Mouse (Mus musculus) heart, embryonic 12.5 days (tissue): Measurements from ENCODE around the gene Tgfbr3. TPM values are rescaled to one million over a fixed set of nuclear protein-coding genes. Genes with fewer than 3 reads are reported as not detected.

ENCODE experiments used
- ATAC-seq: fragments of 200-750 bp; cut with Nextera tagmentation; 2 replicates; pipeline ENCODE4 v1.8.0; 2017; ENCODE audit warnings: moderate TSS enrichment, moderate library complexity; ENCODE audit not compliant: insufficient number of reproducible peaks, low FRiP score
- H3K27ac ChIP-seq: fragments of 300-500 bp; sonication (generic); 2 replicates; pipeline ENCODE4 v1.5.1; 2016; ENCODE audit warnings: mild to moderate bottlenecking, moderate library complexity; ENCODE audit not compliant: poor library complexity, severe bottlenecking
- H3K27me3 ChIP-seq: fragments of 300-500 bp; sonication (generic); replicated peaks from 2 replicates; pipeline ENCODE4 v1.6.1; 2016; ENCODE audit warnings: mild to moderate bottlenecking, moderate library complexity
- H3K36me3 ChIP-seq: fragments of 300-500 bp; sonication (generic); 2 replicates; pipeline ENCODE4 v1.6.1; 2016; ENCODE audit warnings: mild to moderate bottlenecking, moderate library complexity
- H3K4me1 ChIP-seq: fragments of 300-500 bp; sonication (generic); replicated peaks from 2 replicates; pipeline ENCODE4 v1.6.1; 2016; ENCODE audit warnings: mild to moderate bottlenecking
- H3K4me2 ChIP-seq: fragments of 300-500 bp; sonication (generic); 2 replicates; pipeline ENCODE4 v1.6.1; 2016; ENCODE audit warnings: mild to moderate bottlenecking, moderate library complexity
- H3K4me3 ChIP-seq: fragments of 300-500 bp; sonication (generic); 2 replicates; pipeline ENCODE4 v1.5.1; 2016; ENCODE audit warnings: mild to moderate bottlenecking
- H3K9ac ChIP-seq: fragments of 300-500 bp; sonication (generic); 2 replicates; pipeline ENCODE4 v1.6.1; 2016; ENCODE audit warnings: mild to moderate bottlenecking, moderate library complexity
- H3K9me3 ChIP-seq: fragments of 300-500 bp; sonication (generic); replicated peaks from 2 replicates; pipeline ENCODE4 v1.6.1; 2016; ENCODE audit warnings: mild to moderate bottlenecking, moderate library complexity
- WGBS: fragments of 180-500 bp; shearing (Covaris S2); methylation state at CpG from one replicate; pipeline ENCODE4 v1.1.7; 2016; 5-methylcytosine and 5-hydroxymethylcytosine counted together
- polyA plus RNA-seq: library from polyadenylated mRNA; unstranded; fragments of >200 nt; fragmentation: Nextera tagmentation; extraction: Ambion mirVana; gene quantifications from 2 replicates; pipeline ENCODE4 v1.2.1, GENCODE M21; 2016

Tgfbr3 gene
- polyA plus RNA-seq, 1 experiment from 2014 or later, result 38.1 TPM

DNA sequence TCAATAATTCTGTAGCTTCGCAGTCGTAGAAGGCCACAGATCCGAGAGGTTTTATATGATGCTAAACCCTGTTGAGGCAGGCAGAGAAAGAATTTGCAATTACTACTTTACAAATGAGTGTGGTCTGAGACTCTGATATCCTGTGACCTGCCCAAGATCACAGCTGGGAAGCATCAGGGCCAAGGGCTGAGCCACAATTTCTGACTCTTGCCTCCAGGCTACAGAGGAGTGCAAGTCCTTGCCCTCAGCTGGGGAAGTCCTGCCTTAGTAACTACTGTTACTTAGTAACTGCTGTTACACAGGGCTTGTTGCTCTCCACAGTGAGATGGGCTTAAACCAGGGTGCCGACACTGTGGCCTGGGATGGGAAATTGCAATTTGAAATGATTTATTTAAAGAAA lies 166.8 kb downstream of the Tgfbr3 start:
- WGBS, result 84% methylated on average over 4 of the region's 4 CpGs
- Histone ChIP-seq H3K4me1 (peaks cover 42% of the 10 kb centered on the region), H3K9ac (no peak overlapping the region), H3K36me3 (peaks cover 12% of the 10 kb centered on the region), H3K27me3 (no peaks in the 10 kb centered on the region), H3K4me3 (no peak overlapping the region), H3K9me3 (no peaks in the 10 kb centered on the region), H3K4me2 (no peak overlapping the region), H3K27ac (no peak overlapping the region)
- no peak for ATAC-seq

DNA sequence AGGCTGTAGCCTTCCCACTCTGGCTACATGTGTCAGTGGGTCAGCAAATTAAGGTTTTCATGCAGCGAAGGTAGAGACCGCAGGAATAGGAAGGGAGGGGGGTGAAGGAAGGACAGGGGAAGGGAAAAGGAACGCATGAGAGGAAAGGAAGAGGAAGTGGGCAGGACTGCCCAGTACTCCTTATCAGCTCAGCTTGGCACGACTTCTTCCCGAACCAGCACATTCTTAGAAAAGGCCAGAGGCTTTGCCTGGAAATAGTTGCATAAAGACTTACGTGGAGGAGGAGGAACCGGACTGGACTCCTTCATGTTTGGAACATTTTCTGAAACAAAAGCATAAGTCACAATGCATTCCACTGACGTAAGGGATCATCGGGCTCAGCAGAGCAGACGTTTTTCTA lies 168.3 kb downstream of the Tgfbr3 start:
- Histone ChIP-seq H3K36me3 (peaks cover 24% of the 10 kb centered on the region), H3K4me3 (no peak overlapping the region), H3K27ac (peak overlapping the region; percentile 67), H3K9me3 (no peaks in the 10 kb centered on the region), H3K27me3 (no peaks in the 10 kb centered on the region), H3K4me1 (peaks cover 40% of the 10 kb centered on the region), H3K9ac (no peak overlapping the region), H3K4me2 (no peak overlapping the region)
- no peak for ATAC-seq
- WGBS, result 54% methylated on average over 10 of the region's 10 CpGs

DNA sequence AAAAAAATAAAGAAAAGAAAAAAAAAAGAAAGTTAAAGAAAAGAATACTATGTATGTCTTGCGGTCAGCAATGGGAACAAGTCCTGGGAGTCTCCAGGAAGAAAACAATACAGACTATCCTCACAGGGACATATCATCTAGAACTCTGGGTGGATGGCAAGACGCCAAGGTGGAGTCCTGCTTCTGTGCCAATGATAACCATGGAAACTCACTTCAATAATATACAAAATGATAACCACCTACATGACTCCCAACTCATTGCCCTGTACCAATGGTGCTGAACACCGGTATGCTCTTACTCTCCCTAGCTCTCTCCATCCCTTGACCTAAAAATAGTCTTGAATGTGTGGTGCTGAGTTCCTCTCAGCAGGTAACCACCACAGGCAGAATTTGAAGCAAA lies 168.8 kb downstream of the Tgfbr3 start:
- H3K36me3 ChIP-seq, result peaks cover 28% of the 10 kb centered on the region
- peak; percentile 51; the same call in 1 of the 2 replicates for ATAC-seq
- peaks cover 37% of the 10 kb centered on the region for H3K4me1 ChIP-seq
- no peak overlapping the region for H3K9ac ChIP-seq
- H3K9me3 ChIP-seq, result no peaks in the 10 kb centered on the region
- no peak overlapping the region for H3K4me2 ChIP-seq
- no peak overlapping the region for H3K4me3 ChIP-seq
- no peaks in the 10 kb centered on the region for H3K27me3 ChIP-seq
- 60% methylated on average over 3 of the region's 3 CpGs for WGBS
- peak overlapping the region; percentile 67 for H3K27ac ChIP-seq

DNA sequence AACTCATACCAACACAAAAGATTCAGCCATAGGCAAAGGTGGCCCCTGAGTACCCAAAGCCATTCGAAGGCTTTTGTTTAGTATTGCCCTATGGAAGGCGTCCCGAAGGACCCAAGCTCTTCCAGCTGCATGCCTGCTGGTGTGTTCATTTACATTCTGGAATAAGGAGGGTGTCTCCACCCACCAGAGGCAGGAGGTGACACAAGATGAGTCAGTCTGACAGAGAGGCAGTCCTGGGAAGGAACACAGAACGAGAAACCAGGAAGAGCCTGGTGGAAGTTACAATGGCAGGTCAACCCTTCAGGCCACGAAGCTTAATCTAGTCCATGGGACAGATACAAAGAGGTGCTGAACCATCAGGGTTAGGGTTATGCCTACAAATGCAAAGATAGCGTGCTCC lies 169.5 kb downstream of the Tgfbr3 start:
- H3K27me3 ChIP-seq, result no peaks in the 10 kb centered on the region
- H3K27ac ChIP-seq, result peak overlapping the region; percentile 31
- H3K4me3 ChIP-seq, result no peak overlapping the region
- H3K4me1 ChIP-seq, result peaks cover 31% of the 10 kb centered on the region
- no peaks in the 10 kb centered on the region for H3K9me3 ChIP-seq
- H3K36me3 ChIP-seq, result peaks cover 32% of the 10 kb centered on the region
- WGBS, result 58% methylated on average over 6 of the region's 6 CpGs
- no peak overlapping the region for H3K4me2 ChIP-seq
- H3K9ac ChIP-seq, result no peak overlapping the region
- 0 out of 2 replicates have a peak, but pooled peaks have one; percentile 20 for ATAC-seq

DNA sequence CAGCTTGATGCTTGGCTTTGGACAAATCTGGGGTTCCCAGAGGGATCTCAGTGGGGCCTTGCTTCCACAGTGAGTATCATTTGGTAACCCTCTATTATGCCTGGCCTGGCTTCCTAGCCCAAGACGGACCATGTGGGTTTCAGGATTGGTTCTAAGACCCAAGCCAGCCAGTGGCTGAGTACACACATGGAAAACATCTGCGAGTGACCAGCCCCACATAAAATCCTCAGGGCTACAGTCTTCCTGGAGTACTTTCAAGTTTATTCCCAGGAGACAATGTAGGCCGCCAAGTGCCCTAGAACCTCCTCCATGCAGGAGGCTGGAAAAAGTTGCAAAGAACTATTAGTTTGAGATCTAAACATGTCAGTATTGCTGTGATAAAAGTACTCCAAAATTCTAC lies 172.6 kb downstream of the Tgfbr3 start:
- Histone ChIP-seq H3K27ac (no peak overlapping the region), H3K27me3 (no peaks in the 10 kb centered on the region), H3K4me3 (no peak overlapping the region), H3K9me3 (no peaks in the 10 kb centered on the region), H3K36me3 (peaks cover 28% of the 10 kb centered on the region), H3K4me2 (no peak overlapping the region), H3K9ac (no peak overlapping the region), H3K4me1 (peaks cover 26% of the 10 kb centered on the region)
- 78% methylated on average over 3 of the region's 3 CpGs for WGBS
- ATAC-seq, result no peak

DNA sequence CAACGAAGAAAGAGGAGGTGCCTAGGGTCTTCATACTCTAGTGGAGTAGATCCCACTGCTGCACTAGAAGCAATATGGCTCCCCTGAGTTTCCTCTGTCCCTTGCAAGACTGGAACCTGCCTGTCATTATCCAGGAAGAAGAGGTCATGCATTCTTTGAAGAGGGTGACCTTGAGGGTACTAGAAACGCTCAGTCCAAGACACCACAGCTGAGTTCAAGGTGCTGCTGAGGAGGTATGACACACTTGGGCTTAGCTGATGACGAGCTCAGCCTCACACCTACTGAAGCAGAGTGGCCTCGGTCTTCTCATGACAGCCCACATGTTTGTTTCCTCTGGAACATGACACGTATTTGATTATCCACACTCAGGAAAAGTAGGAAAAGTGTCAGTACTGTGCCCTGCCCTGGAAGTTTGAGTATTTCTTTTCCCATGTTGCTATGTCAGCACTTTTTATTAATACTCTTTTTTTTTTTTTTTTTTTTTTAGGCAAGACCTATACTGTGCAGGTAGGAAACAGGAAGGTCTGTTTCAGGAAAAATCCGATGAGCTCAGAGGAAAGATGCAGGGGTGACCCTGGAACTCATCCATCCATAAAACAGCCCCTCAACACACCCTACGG lies 176.7 kb downstream of the Tgfbr3 start:
- Histone ChIP-seq H3K4me2 (no peak overlapping the region), H3K4me3 (no peak overlapping the region), H3K36me3 (peaks cover 33% of the 10 kb centered on the region), H3K27ac (peak overlapping the region; percentile 59), H3K27me3 (0 out of 2 replicates have a peak, but pooled peaks cover 5% of the 10 kb centered on the region), H3K9me3 (no peaks in the 10 kb centered on the region), H3K4me1 (peaks cover 34% of the 10 kb centered on the region), H3K9ac (no peak overlapping the region)
- WGBS, result 59% methylated on average over 7 of the region's 7 CpGs
- ATAC-seq, result no peak

DNA sequence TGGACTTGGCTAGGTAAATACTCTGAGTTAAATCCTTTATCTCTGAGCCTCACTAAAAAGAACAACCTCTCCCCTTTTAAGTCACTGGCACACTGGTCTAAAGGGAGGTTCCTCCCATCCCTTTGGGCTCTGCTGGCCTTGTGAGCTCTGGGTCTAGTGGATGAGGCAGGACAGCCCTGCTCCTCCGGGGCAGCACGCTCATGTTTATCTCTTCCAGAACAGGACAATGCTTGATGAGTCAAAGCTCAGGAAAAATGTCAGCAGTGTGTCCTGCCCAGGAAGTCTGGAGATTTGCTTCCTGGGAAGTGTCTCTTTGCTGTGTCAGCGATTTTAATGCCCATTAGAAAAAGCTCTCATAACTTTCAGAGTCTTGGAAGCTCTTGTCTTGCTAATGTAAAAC lies 177.6 kb downstream of the Tgfbr3 start:
- Histone ChIP-seq H3K9me3 (no peaks in the 10 kb centered on the region), H3K4me1 (peaks cover 34% of the 10 kb centered on the region), H3K4me3 (no peak overlapping the region), H3K9ac (no peak overlapping the region), H3K27ac (peak overlapping the region; percentile 59), H3K36me3 (peaks cover 24% of the 10 kb centered on the region), H3K4me2 (no peak overlapping the region), H3K27me3 (0 out of 2 replicates have a peak, but pooled peaks cover 5% of the 10 kb centered on the region)
- 27% methylated on average over 3 of the region's 3 CpGs for WGBS
- ATAC-seq, result no peak

DNA sequence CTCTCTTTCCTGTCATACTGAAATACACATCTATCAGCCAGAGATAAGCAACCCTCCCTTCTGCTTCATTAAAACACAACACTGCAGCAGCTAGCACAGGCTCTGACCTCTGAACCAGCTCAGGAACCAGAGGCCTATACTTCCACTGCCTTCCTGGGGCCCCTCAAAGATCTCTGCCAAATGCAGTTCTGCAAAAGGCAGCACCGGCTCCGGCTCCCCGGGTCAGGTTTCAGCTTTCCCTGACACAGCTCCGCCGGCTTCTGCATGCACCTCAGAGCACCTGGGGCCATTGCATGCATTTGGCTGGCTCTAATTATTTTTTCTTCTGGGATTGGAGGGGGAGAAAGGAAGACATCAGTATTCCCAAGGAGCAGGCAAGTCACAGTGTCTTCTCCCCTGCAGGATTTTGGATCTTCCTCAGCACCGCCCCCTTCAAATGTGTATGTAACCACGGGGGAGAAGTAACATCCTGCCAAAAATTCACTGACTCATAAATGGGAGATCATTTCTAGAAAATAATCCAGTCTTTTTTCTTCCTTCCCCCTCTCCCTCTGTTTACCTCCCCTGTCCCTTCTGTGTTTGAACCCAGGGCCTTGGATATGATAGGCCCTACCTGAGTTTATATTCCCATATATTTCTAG lies 178.4 kb downstream of the Tgfbr3 start:
- WGBS, result 25% methylated on average over 7 of the region's 7 CpGs
- Histone ChIP-seq H3K9ac (no peak overlapping the region), H3K4me1 (peaks cover 34% of the 10 kb centered on the region), H3K27me3 (0 out of 2 replicates have a peak, but pooled peaks cover 5% of the 10 kb centered on the region), H3K4me2 (no peak overlapping the region), H3K9me3 (no peaks in the 10 kb centered on the region), H3K4me3 (no peak overlapping the region), H3K36me3 (peaks cover 17% of the 10 kb centered on the region), H3K27ac (peak overlapping the region; percentile 59)
- peak; percentile 65 for ATAC-seq

DNA sequence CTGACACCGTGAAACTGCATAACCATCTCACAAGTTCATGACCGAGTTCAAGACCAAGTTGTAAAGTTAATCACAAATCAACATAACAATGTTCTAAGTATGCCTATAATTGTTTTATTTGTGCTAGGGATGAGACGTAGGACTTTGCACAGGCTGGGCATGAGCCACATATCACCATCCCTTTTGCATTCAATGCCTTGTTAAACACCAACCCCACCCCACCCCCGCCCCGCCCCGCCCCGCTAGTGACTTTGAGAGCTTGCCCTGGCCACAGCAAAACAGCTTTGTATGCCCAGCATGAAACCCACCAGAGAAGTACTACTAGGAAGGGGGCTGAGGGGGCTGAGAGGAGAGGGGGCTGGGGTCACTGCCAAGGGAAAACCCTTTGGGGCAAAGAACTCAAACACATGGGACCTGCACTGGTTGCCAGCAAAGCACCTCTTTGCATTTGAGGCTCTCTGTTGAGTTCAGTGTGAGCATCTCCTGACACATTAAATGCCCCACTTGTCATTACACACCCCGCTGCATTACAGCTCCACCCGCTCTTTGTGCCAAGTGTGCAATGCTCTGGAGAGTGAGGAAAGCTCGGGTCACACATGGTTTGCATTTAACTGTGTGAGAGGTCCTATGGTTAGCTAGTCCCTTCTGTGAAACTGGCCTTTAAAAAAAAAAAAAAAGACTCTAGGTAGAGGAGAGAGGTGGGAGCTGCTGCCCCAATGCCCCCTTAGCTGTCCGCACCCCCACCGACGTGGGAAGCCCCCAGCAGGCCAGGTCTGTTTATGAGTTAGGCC lies 179.1 kb downstream of the Tgfbr3 start:
- WGBS, result 57% methylated on average over 13 of the region's 13 CpGs
- Histone ChIP-seq H3K9ac (no peak overlapping the region), H3K4me1 (peaks cover 34% of the 10 kb centered on the region), H3K9me3 (no peaks in the 10 kb centered on the region), H3K36me3 (peaks cover 11% of the 10 kb centered on the region), H3K27ac (peak overlapping the region; percentile 59), H3K4me3 (no peak overlapping the region), H3K27me3 (0 out of 2 replicates have a peak, but pooled peaks cover 5% of the 10 kb centered on the region), H3K4me2 (no peak overlapping the region)
- ATAC-seq, result 0 out of 2 replicates have a peak, but pooled peaks have one; percentile 1

DNA sequence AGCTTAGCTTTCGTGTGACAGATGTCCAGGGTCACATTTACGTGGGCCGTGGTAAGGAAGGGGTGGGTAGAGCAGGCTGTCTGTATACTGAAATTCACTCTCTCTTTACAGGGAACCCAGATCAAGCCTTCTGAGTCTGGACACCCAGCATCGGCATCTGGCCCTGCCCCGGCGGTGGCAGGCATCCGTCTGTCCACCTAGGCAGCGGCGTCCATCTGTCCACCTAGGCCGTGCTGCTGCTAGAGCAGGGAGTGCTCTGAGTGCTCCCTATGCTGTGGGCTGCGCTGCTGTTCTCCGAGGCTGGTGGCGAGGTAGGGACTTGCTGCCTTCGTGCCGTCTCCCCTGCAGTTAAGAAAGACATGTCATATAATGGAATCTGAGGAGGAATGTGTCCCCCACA lies 180.0 kb downstream of the Tgfbr3 start:
- ATAC-seq, result no peak
- no peaks in the 10 kb centered on the region for H3K9me3 ChIP-seq
- H3K9ac ChIP-seq, result no peak overlapping the region
- WGBS, result 82% methylated on average over 15 of the region's 15 CpGs
- H3K27me3 ChIP-seq, result 0 out of 2 replicates have a peak, but pooled peaks cover 5% of the 10 kb centered on the region
- peaks cover 10% of the 10 kb centered on the region for H3K36me3 ChIP-seq
- H3K4me2 ChIP-seq, result no peak overlapping the region
- H3K27ac ChIP-seq, result no peak overlapping the region
- peaks cover 34% of the 10 kb centered on the region for H3K4me1 ChIP-seq
- H3K4me3 ChIP-seq, result no peak overlapping the region

DNA sequence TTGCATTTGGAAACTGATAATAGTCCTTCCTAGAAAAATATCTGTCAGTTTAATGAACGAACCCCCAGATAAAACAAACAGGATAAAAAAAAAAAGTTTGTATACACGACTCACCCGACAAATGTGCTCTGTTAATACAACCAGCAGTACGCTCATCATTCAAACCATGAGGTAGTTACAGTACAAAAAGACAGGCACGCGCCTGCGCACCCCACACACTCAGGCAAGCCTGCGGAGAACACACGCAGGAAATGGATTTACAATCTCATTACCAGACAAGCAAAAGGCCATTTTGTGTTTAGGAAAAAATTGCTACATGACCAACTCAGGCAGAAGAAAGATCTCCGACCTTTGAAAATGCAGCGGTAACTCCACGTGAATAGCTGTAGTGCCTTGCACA lies 182.6 kb downstream of the Tgfbr3 start:
- Histone ChIP-seq H3K9ac (no peak overlapping the region), H3K4me1 (peaks cover 23% of the 10 kb centered on the region), H3K27ac (no peak overlapping the region), H3K36me3 (peaks cover 10% of the 10 kb centered on the region), H3K27me3 (0 out of 2 replicates have a peak, but pooled peaks cover 5% of the 10 kb centered on the region), H3K9me3 (no peaks in the 10 kb centered on the region), H3K4me3 (no peak overlapping the region), H3K4me2 (no peak overlapping the region)
- ATAC-seq, result no peak
- WGBS, result 78% methylated on average over 12 of the region's 12 CpGs
